Mouse (Mus musculus) embryonic facial prominence, embryonic 14.5 days (tissue): Measurements from ENCODE around the gene 4930539E08Rik. TPM values are rescaled to one million over a fixed set of nuclear protein-coding genes. Genes with fewer than 3 reads are reported as not detected.

Experiments
- ATAC-seq: fragments of 200-750 bp; cut with Nextera tagmentation; 2 replicates; pipeline ENCODE4 v1.8.0; 2017; ENCODE audit warnings: low read depth, moderate number of reproducible peaks, moderate TSS enrichment
- DNase-seq: peaks from one replicate; pipeline ENCODE4 v3.0.0-alpha.2; 2015; ENCODE audit warnings: low spot score
- H3K27ac ChIP-seq: fragments of 300-500 bp; sonication (generic); replicated peaks from 2 replicates; pipeline ENCODE4 v1.5.1; 2014; ENCODE audit warnings: low read depth, mild to moderate bottlenecking, low read length, moderate library complexity
- H3K27me3 ChIP-seq: fragments of 300-500 bp; sonication (generic); replicated peaks from 2 replicates; pipeline ENCODE4 v1.6.1; 2014; ENCODE audit warnings: low read length; ENCODE audit not compliant: control insufficient read depth, insufficient read depth
- H3K36me3 ChIP-seq: fragments of 300-500 bp; sonication (generic); 2 replicates; pipeline ENCODE4 v1.6.1; 2014; ENCODE audit warnings: low read length, mixed read lengths; ENCODE audit not compliant: control insufficient read depth, insufficient read depth
- H3K4me1 ChIP-seq: fragments of 300-500 bp; sonication (generic); 2 replicates; pipeline ENCODE4 v1.6.1; 2014; ENCODE audit warnings: antibody characterized with exemption, low read length; ENCODE audit not compliant: control insufficient read depth, insufficient read depth
- H3K4me2 ChIP-seq: fragments of 300-500 bp; sonication (generic); 2 replicates; pipeline ENCODE4 v1.6.1; 2014; ENCODE audit warnings: low read depth, mild to moderate bottlenecking, low read length, moderate library complexity, mixed read lengths
- H3K4me3 ChIP-seq: fragments of 300-500 bp; sonication (generic); 2 replicates; pipeline ENCODE4 v1.5.1; 2014; ENCODE audit warnings: low read depth, mild to moderate bottlenecking, low read length
- H3K9ac ChIP-seq: fragments of 300-500 bp; sonication (generic); 2 replicates; pipeline ENCODE4 v1.6.1; 2014; ENCODE audit warnings: low read depth, mild to moderate bottlenecking, low read length, moderate library complexity, mixed read lengths
- H3K9me3 ChIP-seq: fragments of 300-500 bp; sonication (generic); 2 replicates; pipeline ENCODE4 v1.6.1; 2016; ENCODE audit warnings: low read length; ENCODE audit not compliant: control insufficient read depth
- WGBS: fragments of 180-500 bp; shearing (Covaris S2); extraction: QIAGEN DNeasy Blood & Tissue Kit; methylation state at CpG from one replicate; pipeline ENCODE4 v1.1.7; 2014; 5-methylcytosine and 5-hydroxymethylcytosine counted together
- polyA plus RNA-seq: library from polyadenylated mRNA; unstranded; fragments of >200 nt; fragmentation: Nextera tagmentation; extraction: Ambion mirVana; gene quantifications from 2 replicates; pipeline ENCODE4 v1.2.1, GENCODE M21; 2014

The 4930539E08Rik gene
- polyA plus RNA-seq, 1 experiment from 2014 or later = 0.47 TPM

DNA sequence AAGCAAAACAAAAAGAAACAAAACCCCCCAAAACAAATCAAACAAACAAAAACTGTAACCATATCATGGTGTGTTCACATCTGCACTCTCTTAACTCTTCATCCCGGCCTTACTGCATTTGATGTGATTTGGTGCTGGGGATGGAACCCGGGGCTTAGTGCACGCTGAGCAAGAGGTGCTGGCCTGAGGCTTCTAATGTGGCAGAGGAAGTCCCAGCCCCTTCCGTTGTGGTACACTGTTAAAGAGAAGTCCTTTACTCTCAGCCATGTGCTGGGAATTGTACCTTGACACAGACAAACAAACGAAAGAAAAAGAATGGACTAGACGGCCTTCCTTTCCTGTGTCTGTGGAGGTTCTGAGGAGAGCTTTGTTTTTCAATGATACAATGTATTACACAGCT, 7.0 kb upstream of the 4930539E08Rik start:
- H3K9ac ChIP-seq = no peak overlapping the region
- ATAC-seq = no peak
- H3K4me2 ChIP-seq = no peak overlapping the region
- H3K9me3 ChIP-seq = no peaks in the 10 kb centered on the region
- no peaks in the 10 kb centered on the region for H3K36me3 ChIP-seq
- no peak overlapping the region for H3K27ac ChIP-seq
- 51% methylated on average over 6 of the region's 6 CpGs for WGBS
- H3K4me3 ChIP-seq = no peak overlapping the region
- H3K4me1 ChIP-seq = no peaks in the 10 kb centered on the region
- no peak for DNase-seq
- H3K27me3 ChIP-seq = no peaks in the 10 kb centered on the region

DNA sequence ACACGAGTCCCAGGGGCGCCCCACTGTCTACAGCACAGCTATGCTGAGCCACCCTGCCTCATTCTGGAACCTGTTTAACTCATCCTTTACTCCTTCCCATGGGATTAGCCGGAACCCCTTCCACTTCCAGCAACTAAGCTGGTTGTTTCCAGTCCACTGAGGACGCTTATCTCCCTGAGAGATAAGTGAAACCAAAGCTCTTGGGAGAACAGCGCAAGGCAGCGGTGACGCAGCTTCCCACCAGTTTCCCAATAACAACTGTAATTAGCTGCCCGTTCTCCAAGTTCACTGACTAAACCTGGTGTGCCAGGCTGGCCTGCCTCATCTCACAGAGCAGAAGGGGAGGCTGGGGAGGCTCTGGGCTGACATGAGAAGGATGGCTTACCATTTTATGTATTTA, 6.0 kb upstream of the 4930539E08Rik start:
- H3K4me3 ChIP-seq = no peak overlapping the region
- no peak overlapping the region for H3K9ac ChIP-seq
- H3K4me2 ChIP-seq = no peak overlapping the region
- H3K27ac ChIP-seq = no peak overlapping the region
- no peaks in the 10 kb centered on the region for H3K9me3 ChIP-seq
- ATAC-seq (no peak), DNase-seq (peak; percentile 21)
- no peaks in the 10 kb centered on the region for H3K27me3 ChIP-seq
- 54% methylated on average over 8 of the region's 8 CpGs for WGBS
- H3K36me3 ChIP-seq = no peaks in the 10 kb centered on the region
- H3K4me1 ChIP-seq = no peaks in the 10 kb centered on the region

DNA sequence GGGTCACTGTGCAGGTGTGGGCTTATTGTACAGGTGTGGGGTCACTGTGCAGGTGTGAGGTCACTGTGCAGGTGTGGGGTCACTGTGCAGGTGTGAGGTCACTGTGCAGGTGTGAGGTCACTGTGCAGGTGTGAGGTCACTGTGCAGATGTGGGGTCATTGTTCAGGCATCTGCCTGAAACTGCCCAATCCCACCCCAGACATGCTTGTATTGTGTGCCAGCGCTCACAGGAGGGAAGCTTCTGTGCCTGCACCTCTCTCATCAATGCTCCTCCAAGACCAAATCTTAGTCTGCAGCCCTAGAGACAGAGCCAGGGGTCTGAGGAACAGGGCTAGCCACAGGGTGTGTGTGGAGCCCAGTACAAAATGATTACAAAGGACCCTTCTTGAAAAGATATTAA, 1.4 kb upstream of the 4930539E08Rik start:
- Histone ChIP-seq H3K4me2 (no peak overlapping the region), H3K27ac (no peak overlapping the region), H3K27me3 (no peaks in the 10 kb centered on the region), H3K36me3 (no peaks in the 10 kb centered on the region), H3K9me3 (no peaks in the 10 kb centered on the region), H3K9ac (no peak overlapping the region), H3K4me3 (no peak overlapping the region), H3K4me1 (no peaks in the 10 kb centered on the region)
- ATAC-seq (no peak), DNase-seq (no peak)
- 79% methylated on average over 1 of the region's 1 CpGs for WGBS

DNA sequence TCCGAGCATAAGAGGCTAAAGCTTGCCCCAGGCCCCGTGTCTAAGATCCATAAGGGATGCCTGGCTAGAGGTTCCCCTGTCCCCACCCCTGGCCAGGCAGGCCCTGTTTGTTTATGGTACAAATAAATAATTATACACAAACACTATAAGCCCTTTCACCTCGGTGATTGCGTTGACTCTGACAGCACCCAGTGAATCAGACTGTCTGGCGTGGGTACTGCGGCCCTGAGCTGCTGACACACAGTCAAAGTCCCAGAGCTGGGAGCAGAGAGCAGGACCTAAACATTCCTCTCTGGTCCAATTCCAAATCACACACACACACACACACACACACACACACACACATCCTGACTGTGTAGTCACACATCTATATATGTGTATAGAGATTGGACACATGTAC, 1.2 kb downstream of the 4930539E08Rik start:
- H3K27ac ChIP-seq = no peak overlapping the region
- H3K36me3 ChIP-seq = no peaks in the 10 kb centered on the region
- DNase-seq (no peak), ATAC-seq (no peak)
- no peak overlapping the region for H3K9ac ChIP-seq
- no peak overlapping the region for H3K4me2 ChIP-seq
- H3K4me3 ChIP-seq = no peak overlapping the region
- peaks cover 3% of the 10 kb centered on the region; the same call in 1 of the 2 replicates for H3K27me3 ChIP-seq
- H3K9me3 ChIP-seq = no peaks in the 10 kb centered on the region
- WGBS = 87% methylated on average over 6 of the region's 6 CpGs
- H3K4me1 ChIP-seq = no peaks in the 10 kb centered on the region

DNA sequence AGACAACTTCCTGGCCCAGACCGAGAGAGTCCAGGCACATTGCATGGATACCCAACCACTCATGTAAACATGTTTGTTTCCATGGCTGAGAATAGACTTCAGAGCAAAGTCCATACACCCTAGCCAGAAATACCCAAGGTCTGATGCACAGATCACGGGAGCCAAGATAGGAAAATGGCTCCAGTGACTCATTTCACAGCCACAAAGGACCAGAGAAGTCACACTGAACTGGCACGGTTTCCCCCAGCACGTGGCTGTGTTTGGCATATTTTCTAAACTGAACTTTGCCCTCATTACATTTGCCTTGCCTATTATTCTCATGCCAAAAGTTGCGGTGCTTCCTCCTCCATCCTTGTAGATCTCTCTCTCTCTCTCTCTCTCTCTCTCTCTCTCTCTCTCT, 1.9 kb downstream of the 4930539E08Rik start:
- ATAC-seq (no peak), DNase-seq (no peak)
- 80% methylated on average over 5 of the region's 5 CpGs for WGBS
- Histone ChIP-seq H3K9me3 (no peaks in the 10 kb centered on the region), H3K36me3 (no peaks in the 10 kb centered on the region), H3K4me3 (no peak overlapping the region), H3K4me1 (no peaks in the 10 kb centered on the region), H3K9ac (no peak overlapping the region), H3K27ac (no peak overlapping the region), H3K4me2 (no peak overlapping the region), H3K27me3 (peaks cover 4% of the 10 kb centered on the region; the same call in 1 of the 2 replicates)

DNA sequence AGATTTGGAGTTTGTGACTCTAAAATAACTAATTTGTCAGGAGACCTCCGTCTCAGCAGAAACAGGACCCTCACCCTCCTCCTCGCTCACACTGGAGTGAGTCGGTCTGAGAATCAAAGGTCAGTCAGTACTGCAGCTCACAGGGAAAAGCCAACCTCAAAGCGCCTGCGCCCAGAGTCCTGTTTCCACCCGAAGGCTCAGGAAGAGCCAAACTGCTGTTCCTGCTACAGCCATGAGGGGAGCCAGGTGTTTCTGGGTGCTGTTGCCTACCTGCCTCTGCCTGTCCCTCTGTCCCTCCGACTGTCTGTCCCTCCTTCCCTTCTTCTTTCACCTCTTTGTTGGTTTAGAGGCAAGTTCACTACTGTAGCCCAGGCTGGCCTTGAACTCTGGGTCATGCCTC, 5.0 kb downstream of the 4930539E08Rik start:
- Histone ChIP-seq H3K9ac (no peak overlapping the region), H3K27me3 (peaks cover 7% of the 10 kb centered on the region; the same call in 1 of the 2 replicates), H3K27ac (no peak overlapping the region), H3K4me2 (no peak overlapping the region), H3K9me3 (no peaks in the 10 kb centered on the region), H3K4me3 (no peak overlapping the region), H3K4me1 (no peaks in the 10 kb centered on the region), H3K36me3 (no peaks in the 10 kb centered on the region)
- 25% methylated on average over 7 of the region's 7 CpGs for WGBS
- no peak for ATAC-seq
- DNase-seq = no peak

DNA sequence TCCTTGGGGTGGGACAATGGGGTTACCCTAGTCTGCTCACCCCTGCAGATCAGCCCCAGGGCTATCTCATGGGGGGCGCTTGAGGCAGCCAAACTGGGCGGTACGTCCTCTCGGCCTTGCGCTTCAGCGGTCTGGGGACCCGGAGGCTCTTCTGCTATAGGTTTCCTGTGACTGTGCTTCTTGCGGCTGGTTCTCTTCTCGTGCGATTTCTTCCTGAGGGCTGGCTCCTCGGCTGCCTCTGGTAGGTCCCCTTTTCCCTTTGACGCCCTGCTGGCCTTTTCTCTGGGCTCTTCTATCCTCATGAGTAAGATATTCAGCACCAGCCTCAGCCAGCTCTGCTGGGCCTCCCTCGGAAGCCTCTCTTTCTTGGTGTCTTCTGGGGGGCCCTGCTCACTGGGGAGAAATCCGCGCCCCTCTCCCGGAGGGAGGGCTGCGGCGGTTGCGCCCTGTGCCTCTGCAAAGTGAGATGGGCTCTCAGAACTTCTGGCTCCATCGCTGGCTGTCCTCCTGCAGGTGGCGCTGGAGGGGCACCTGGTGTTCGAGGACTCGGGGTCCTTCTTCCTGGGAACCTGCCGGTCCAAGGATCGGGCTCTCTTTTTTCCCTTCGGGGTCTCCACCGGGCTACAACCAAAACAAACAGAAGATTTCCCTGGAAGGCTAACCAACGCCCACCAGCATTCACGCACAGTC, 5.7 kb downstream of the 4930539E08Rik start:
- H3K9ac ChIP-seq = peak overlapping the region; percentile 60
- peak; percentile 41; the same call in 1 of the 2 replicates for ATAC-seq
- 3% methylated on average over 25 of the region's 29 CpGs for WGBS

DNA sequence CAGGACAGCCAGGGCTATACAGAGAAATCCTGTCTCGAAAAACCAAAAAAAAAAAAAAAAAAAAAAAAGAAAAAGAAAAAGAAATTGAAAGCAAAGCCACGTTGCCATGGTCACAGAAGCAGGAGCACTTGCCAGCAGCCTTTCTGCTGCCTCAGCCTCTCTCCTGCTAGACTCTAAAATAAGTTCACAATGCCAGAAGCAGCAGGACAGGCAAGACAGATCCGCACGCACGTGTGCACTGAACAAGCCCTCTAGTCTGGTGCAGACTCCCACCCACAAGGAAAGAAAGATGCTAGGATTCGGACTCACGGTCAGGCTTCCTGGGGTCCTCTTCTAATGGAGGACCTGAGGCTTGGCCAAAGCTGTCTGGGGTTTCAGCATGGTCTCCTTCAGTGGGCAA, 7.2 kb downstream of the 4930539E08Rik start:
- ATAC-seq = no peak
- Histone ChIP-seq H3K27me3 (peaks cover 7% of the 10 kb centered on the region; the same call in 1 of the 2 replicates), H3K9me3 (no peaks in the 10 kb centered on the region), H3K27ac (no peak overlapping the region), H3K9ac (no peak overlapping the region), H3K36me3 (no peaks in the 10 kb centered on the region), H3K4me1 (no peaks in the 10 kb centered on the region; the same call in 1 of the 2 replicates), H3K4me2 (no peak overlapping the region), H3K4me3 (no peak overlapping the region)
- 77% methylated on average over 7 of the region's 7 CpGs for WGBS
- DNase-seq = peak; percentile 25

More for the DNA sequence above, 5.7 kb downstream of the 4930539E08Rik start:
- H3K27me3 ChIP-seq = peaks cover 7% of the 10 kb centered on the region; the same call in 1 of the 2 replicates
- peak; percentile 67 for DNase-seq
- H3K4me2 ChIP-seq = peak overlapping the region; percentile 63
- no peaks in the 10 kb centered on the region; the same call in 1 of the 2 replicates for H3K4me1 ChIP-seq
- H3K27ac ChIP-seq = no peak overlapping the region
- peak overlapping the region; percentile 33 for H3K4me3 ChIP-seq
- H3K36me3 ChIP-seq = no peaks in the 10 kb centered on the region
- no peaks in the 10 kb centered on the region for H3K9me3 ChIP-seq

DNA sequence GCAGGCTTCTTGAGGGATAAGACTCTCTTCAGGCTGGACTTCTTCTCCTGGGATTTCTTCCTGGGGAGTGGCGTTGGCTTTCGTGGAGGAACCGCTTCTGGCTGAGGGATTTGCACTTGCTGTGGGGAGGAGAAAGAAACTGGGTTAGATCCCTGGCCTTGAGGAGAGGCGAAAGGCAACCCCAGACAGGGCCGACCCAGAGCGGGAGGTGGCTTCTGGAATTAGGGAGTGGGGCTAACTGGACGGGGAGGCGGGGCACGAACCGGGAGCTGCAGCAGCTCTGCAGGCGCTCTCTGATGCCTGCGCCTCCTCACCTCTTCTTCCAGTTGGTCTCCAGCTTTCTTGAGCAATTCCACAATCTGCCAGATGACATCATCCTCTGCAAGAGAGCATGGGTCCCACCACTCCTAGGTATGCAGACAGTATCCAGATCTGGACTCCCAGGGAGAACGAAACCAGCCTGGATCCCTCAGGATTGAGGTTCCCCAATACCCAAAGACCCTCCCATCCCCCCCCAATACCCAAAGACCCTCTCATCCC, 9.7 kb downstream of the 4930539E08Rik start:
- no peak overlapping the region for H3K9ac ChIP-seq
- WGBS = 72% methylated on average over 13 of the region's 13 CpGs
- H3K27ac ChIP-seq = no peak overlapping the region
- no peak overlapping the region for H3K4me3 ChIP-seq
- DNase-seq (no peak), ATAC-seq (no peak)
- H3K4me1 ChIP-seq = no peaks in the 10 kb centered on the region; the same call in 1 of the 2 replicates
- no peaks in the 10 kb centered on the region for H3K36me3 ChIP-seq
- no peak overlapping the region for H3K4me2 ChIP-seq
- no peaks in the 10 kb centered on the region for H3K9me3 ChIP-seq
- H3K27me3 ChIP-seq = peaks cover 7% of the 10 kb centered on the region; the same call in 1 of the 2 replicates
